Mouse (Mus musculus): ENCODE data around the gene Fbn1. TPM values are rescaled to one million over a fixed set of nuclear protein-coding genes. Genes with fewer than 3 reads are reported as not detected.

Gene Fbn1
- polyA plus RNA-seq, 1 experiment from 2014 or later: 33.7 TPM

GRCm38 (mm10) chr2:125252275-125252674, 255.5 kb downstream of the Fbn1 start:
- ATAC-seq (ENCODE audit: insufficient read depth, low FRiP score): no peak
- H3K27me3 ChIP-seq (ENCODE audit: control insufficient read depth, insufficient read depth, low read length): no peaks in the 10 kb centered on the region
- H3K4me3 ChIP-seq (replicated peaks; ENCODE audit: low read length): no peak overlapping the region
- no peak overlapping the region for H3K4me2 ChIP-seq (ENCODE audit: low read depth, low read length)
- H3K9me3 ChIP-seq (replicated peaks; ENCODE audit: control insufficient read depth, low read length): 0 out of 2 replicates have a peak, but pooled peaks cover 7% of the 10 kb centered on the region
- WGBS: 64% methylated on average over 2 of the region's 2 CpGs
- no peak overlapping the region for H3K27ac ChIP-seq (ENCODE audit: low read length)
- H3K36me3 ChIP-seq (ENCODE audit: control insufficient read depth, insufficient read depth, low read length): peaks cover 32% of the 10 kb centered on the region
- peaks cover 9% of the 10 kb centered on the region for H3K4me1 ChIP-seq (ENCODE audit: control insufficient read depth, insufficient read depth, low read length)
- no peak overlapping the region for H3K9ac ChIP-seq (ENCODE audit: low read length)

GRCm38 (mm10) chr2:125251781-125252180, 256.0 kb downstream of the Fbn1 start:
- no peak overlapping the region for H3K4me2 ChIP-seq (ENCODE audit: low read depth, low read length)
- peaks cover 28% of the 10 kb centered on the region for H3K36me3 ChIP-seq (ENCODE audit: control insufficient read depth, insufficient read depth, low read length)
- H3K4me1 ChIP-seq (ENCODE audit: control insufficient read depth, insufficient read depth, low read length): peaks cover 9% of the 10 kb centered on the region
- no peak overlapping the region for H3K27ac ChIP-seq (ENCODE audit: low read length)
- H3K9me3 ChIP-seq (replicated peaks; ENCODE audit: control insufficient read depth, low read length): 0 out of 2 replicates have a peak, but pooled peaks cover 7% of the 10 kb centered on the region
- 90% methylated on average over 4 of the region's 4 CpGs for WGBS
- no peak for ATAC-seq (ENCODE audit: insufficient read depth, low FRiP score)
- no peak overlapping the region for H3K4me3 ChIP-seq (replicated peaks; ENCODE audit: low read length)
- H3K27me3 ChIP-seq (ENCODE audit: control insufficient read depth, insufficient read depth, low read length): no peaks in the 10 kb centered on the region
- H3K9ac ChIP-seq (ENCODE audit: low read length): no peak overlapping the region

Other genes starting within 250 kb of the Fbn1 start
- gene Gm9913, start 2.9 kb downstream of the Fbn1 start, polyA plus RNA-seq (2015; fragmentation: Nextera tagmentation; extraction: Ambion mirVana): 0.37 and 0.45 TPM in 2 replicates
- gene Cep152, start 117.1 kb upstream of the Fbn1 start, polyA plus RNA-seq (2015; fragmentation: Nextera tagmentation; extraction: Ambion mirVana): 5.2 and 5.5 TPM in 2 replicates
- 97.0 and 111 TPM in 2 replicates for gene Eid1, start 165.1 kb upstream of the Fbn1 start, polyA plus RNA-seq (2015; fragmentation: Nextera tagmentation; extraction: Ambion mirVana)
- gene Shc4, start 216.2 kb upstream of the Fbn1 start, polyA plus RNA-seq (2015; fragmentation: Nextera tagmentation; extraction: Ambion mirVana): 1.9 and 2.0 TPM in 2 replicates